Mouse (Mus musculus) left cerebral cortex, postnatal 36 days (tissue): ENCODE results near the gene Tfcp2l1. TPM values are rescaled to one million over a fixed set of nuclear protein-coding genes. Genes with fewer than 3 reads are reported as not detected.

Experiments used
- DNase-seq, 2 experiments: peaks; one replicate each; pipeline ENCODE4 v3.0.0; 2021 to 2022; ENCODE audit warnings: low spot score in 2 of 2, mixed read lengths in 1 of 2
- intact Hi-C: fragments of 180-260 bp; cut with DNase I; formaldehyde crosslinking; loops from one replicate; pipeline ENCODE4 v1.15.1; 2025
- total RNA-seq, 2 experiments: library from RNA; stranded (reverse); gene quantifications; 2 replicates each; pipeline ENCODE4 v1.2.3; 2021

The Tfcp2l1 gene
- total RNA-seq, 2 experiments from 2014 or later: 2.5 to 2.9 TPM

- no peak for DNase-seq
- intact Hi-C loops: no loop called here
Measured at GRCm38 (mm10) chr1:118720474-118721095, 92.8 kb downstream of the Tfcp2l1 start.

DNA sequence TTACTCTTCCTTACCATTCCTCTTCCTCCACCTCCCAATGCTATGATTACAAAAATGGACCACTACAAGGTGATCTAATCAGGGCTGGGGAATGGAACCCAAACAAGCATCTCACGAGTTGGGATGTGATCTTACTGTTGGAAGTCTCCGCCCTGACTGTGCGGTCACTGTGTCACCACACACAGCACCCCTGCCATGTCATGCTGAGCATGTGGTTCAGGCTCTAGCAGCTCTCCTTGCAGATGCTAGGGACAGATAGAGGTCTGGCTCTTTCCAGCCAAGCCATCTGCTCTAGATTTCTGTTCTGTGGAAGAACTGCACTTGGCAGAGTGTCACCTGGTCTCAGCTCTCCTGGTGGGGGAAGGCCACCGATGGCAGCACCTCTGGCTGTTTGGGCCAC is 99.3 kb downstream of the Tfcp2l1 start:
- no peak for DNase-seq
- intact Hi-C loops: no loop called here

GRCm38 (mm10) chr1:118728796-118729195 is 101.1 kb downstream of the Tfcp2l1 start:
- intact Hi-C loops: no loop called here
- no peak for DNase-seq

Other genes with a start within 250 kb of the Tfcp2l1 start
- gene Clasp1, start 238.9 kb upstream of the Tfcp2l1 start, total RNA-seq: 100 to 1,000 TPM; 104 to 125 TPM